Mouse (Mus musculus): ENCODE results near the gene Smarcd1.
"Not testable (repeated sequence)": the region's sequence is repeated elsewhere in the genome, so short reads cannot be mapped to it uniquely, and the experiment has no call there.

Smarcd1 gene

DNA sequence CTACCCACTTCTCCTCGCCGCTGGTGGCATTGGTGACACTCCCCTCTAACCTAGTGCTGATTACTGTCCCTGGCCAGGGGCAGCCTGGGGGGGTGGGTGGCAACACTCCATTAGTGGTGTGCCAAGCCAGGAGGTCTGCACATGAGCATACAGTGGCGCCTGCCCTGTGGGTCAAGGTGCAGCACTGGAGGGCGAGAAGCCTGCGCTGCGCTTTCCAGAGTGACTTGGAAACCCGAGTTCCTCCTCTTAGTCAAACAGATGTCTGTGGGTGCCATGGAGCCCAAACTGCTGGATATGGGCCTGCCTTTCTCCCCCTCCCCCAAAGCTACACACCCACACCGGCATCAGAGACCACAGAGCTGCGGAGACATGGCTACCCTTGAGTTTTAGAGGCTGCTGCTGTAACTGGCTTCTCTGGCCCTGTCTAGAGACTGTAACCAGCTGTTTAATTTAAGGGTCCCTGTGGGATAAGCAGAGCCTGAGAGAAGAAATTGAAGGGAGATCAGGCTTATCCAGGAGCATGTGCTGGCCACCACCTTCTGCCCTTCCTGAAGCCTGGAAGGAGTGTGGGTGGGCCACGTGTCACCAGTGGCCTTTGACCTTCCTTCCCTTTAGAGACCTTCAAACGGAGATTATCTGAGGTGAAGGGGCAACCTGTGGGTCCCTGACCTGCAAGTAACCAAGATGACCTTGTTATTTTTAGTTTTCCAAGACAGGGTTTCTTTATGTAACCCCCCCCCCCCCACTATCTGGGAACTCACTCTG, 14.2 kb downstream of the Smarcd1 start:
- DNase-seq: no peak

DNA sequence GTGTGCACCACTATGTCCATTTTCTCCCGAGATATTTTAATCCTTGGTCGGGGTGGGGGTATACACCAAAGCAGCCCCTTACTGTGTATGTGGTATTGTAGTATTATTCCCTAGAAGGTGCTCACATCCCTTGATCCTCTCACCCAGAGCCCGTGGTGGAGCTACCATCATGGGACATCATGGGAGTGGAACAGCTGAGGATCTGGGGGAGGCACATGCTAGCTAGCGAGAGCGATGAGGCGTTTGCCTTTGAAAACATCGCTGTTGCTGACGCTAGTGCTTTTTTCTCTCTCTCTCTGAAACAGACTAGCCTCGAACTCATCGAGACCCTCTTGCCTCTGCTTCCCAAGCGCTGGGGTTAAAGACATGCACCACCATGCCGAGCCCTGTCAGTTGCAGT, 14.9 kb downstream of the Smarcd1 start:
- no peak for DNase-seq

DNA sequence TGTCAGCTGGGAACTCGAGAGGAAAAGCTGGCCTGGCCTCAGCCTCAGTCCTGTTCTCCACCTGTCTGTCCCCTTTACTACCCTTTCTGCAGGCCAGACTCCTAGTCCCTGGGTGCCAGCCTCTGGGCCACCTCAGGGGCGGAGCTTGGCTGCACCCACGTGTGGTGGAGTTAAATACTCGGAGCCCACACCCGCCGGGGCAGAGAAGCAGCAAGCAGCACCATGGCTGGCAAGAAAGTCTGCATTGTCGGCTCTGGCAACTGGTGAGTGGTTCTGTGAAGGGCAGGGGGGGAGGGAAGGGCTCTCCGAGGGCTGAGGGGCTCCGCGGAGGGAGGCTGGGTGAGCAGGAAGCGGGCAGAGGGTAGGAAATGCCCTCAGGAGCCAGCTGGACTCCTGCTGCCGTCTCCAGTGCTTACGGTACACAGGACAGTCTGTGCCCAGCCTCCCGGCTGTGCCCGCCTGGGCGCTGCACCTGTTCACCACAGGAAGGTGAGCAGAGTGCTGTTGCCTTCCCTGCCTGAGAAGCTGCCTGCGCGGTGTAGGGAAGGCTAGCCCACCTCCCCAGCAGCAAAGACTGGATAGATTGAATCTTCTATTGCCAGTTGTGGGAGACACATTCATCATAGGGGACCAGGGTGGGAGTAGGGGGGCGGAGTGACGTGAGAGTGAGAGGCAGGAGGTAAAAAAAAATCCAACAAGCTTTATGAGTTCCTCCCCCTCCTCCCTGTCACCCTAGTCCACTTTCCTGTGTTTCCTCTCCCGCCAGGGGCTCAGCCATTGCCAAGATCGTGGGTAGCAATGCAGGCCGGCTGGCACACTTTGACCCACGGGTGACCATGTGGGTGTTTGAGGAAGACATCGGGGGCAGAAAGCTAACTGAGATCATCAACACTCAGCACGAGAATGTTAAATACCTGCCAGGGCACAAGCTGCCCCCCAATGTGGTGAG, 15.7 kb downstream of the Smarcd1 start, which contains the start of gene Gpd1:
TSS of gene Gpd1 (plus strand) at position 130 of the 949 bp plus-strand sequence.
- DNase-seq: peak; percentile 77

DNA sequence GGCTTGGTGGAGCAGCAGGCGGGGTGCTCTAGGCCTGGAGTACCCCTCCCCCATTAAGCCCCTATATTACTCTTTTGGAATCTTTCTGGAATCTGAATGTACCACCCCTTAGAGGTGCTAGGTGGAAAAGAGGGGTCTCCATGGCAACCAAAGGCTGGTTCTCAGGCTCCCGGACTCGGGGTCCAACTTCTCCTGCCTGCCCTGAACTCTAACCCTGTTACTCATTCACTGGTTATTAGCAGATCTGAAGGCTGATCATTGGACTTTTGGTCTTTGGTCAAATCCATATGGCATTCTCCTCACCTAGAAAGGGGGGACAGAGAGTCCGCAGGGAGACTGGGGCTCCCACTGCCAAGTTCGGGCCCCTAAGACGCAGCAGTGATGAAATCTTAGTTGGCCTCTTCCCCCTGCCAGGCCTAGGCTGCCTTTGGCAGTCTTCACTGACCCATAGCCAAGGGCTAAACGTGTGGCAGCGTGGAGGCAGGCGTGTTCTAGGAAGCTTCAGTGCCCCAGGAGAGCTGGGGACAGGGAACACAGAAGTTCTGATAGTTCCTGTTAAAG, 16.6 kb downstream of the Smarcd1 start:
- no peak for DNase-seq

DNA sequence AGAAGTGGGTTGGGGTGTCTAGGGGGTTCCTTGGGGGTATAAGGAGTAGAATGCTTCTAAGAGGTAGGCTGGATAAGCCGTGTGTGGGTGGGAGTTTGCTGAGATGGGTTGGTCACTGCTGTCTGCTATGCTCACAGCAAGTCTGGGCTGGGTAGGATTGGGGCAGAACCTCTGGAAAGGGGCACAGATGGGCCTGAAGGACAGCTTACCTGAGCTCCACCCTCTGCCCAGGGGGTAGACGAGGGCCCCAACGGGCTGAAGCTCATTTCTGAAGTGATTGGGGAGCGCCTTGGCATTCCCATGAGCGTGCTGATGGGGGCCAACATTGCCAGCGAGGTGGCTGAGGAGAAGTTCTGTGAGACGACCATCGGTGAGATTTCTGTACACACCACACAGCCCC, 17.9 kb downstream of the Smarcd1 start:
- no peak for DNase-seq

DNA sequence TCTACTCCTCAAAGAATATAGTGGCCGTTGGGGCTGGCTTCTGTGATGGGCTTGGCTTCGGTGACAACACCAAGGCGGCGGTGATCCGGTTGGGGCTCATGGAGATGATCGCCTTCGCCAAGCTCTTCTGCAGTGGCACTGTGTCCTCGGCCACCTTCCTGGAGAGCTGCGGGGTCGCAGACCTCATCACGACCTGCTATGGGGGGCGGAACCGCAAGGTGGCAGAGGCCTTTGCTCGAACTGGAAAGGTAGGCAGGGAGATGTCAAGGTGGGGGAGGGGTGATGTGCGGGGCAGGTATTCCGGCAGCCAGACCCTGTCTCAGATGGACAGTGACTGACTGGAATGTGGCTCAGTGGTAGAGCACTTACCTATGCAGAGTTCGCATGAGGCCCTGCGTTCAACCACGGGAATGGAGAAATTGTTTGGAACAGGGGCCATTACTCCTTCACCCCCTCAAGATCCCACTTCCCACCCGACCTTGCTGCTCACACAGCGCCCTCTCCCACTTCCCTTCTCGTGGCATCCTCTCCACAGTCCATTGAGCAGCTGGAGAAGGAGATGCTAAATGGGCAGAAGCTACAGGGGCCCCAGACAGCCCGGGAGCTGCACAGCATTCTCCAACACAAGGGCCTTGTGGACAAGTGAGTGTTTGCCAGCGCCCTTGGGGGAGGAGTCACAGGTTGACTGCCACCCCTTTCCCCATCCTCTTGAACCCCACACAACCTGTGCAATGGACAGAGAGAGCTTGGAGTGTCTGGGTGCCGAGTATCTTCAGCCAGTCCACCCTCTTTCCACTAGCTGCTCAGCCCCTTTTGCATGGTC, 20.2 kb downstream of the Smarcd1 start:
- DNase-seq: no peak

DNA sequence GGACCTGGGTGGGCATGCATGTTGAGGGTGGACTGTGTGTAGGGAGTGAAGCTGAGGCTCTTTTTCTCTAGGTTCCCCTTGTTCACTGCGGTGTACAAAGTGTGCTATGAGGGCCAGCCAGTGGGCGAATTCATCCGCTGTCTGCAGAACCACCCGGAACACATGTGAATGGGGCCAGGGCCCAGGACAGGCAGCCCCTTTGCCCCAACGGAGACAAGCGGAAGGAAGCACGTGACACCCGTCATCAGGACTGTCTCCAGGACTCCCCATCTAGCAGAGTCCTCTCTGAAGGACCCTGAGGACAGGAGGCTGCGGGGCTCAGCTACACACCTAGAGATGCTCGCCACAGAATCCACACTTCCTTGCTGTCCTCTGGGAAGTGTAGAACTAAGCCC, 21.2 kb downstream of the Smarcd1 start:
- DNase-seq: no peak

DNA sequence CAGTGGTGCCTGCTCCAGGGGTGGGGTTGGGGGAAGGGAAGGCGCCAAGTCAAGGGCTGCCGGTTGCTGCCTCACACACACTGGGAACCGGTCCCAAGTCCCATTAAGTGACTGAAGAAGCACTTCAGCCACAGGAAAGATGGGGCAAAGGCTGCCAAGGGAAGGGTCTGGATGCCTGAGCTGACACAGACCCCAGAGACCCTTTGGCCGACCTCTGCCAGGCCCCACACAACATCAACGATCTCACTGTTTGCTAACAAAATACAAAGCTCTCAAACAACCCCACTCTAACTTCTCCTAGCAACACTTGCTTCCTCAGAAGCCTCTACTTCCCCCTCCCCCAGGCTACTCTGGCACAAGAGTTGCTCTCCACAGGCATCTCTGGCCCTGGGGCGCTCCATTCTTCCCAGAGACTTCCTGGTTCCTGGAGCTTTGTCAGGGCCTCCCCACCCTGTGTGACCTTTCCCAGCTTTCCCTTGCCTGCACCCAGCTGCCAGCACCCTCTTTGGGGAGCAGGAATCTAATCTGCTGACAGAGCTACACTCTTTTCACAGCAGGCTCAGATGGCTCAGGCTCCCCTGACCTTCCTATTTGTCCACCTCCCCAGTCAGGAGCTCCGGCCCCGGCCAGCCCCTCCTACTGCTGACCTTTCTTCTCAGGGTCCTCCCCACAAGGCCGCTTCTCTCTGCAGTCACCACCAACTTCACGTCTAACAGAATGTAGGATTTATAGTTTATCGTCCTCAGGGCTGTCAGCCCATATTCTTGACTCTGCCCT, 21.8 kb downstream of the Smarcd1 start:
- peak; percentile 48 for DNase-seq

DNA sequence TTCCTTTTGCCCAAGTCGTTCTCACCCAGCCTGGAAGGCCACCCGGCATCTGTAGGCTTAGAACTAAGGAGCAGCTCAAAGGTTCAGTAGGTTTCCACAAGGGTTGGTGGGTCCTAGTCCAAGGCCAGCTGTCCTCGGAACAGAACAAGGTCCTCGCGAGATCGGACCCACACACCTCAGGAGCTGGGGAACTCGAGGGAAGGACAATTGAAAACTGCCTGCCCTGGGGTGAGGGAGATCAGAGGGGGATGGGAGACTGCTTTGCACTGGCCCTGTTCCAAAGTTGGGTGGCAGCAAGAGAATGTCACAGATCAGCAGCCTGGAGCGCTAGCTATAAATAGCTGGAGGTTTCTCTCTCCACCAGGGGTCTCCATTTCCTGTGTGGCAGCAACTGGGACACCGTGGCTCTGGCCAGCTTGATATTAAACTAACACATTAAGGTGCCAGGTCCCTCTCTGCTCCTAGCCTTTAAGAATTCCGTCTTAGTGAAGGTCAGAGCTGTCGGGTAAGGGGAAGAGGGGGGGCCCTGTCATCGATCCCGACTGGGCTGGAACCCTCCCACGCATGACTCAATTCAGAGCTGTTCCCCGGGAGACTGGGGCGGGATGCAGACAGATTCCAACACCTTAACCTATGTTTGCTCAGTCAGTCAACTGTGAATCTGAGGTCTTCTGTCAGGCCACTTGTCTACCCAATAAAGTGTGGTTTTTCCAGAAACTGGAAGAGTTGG, 22.5 kb downstream of the Smarcd1 start:
- DNase-seq: peak; percentile 64

DNA sequence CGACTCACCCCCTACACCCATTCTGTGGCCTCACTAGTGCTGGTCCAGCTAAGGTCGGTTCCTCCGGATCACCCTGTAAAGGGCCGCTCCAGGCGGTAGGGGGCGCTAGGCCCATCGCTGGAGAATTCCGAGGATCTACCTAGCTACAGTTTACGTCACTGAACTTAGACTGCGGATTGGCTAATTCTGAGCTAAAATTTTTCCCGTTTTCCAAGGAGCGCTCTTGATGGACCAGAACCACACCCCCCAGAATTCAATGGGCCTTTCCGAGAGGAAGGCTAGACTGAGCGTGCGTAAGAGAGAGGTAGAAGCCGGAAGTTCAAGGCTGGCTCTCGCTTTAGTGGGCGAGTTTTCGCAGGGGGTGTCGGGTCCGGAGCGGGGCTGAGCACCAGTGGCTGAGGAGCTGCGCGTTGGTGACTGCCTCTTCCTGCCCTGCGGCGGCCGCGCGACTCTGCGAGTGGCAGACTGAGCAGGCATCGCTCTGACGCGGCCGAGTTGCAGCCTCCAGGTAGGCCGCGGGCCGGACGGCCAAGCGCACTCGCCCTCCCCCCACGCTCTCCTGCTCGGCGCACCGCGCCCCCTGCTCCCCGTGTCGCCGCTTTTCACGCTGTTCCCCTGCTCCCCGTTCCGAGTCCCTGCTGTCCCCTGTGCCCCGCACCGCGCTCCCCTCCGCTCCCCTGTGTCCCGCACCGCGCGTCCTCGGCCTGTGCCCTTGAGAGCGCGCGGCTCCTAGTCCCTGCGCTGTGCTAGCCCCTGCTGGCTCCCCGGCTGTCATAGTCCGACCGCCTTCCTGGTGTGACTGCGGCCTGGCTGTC, 23.6 kb downstream of the Smarcd1 start, which contains the start of gene Cox14:
TSS of gene Cox14 (plus strand) at position 278 of the 815 bp plus-strand sequence.
- peak; percentile 92 for DNase-seq

DNA sequence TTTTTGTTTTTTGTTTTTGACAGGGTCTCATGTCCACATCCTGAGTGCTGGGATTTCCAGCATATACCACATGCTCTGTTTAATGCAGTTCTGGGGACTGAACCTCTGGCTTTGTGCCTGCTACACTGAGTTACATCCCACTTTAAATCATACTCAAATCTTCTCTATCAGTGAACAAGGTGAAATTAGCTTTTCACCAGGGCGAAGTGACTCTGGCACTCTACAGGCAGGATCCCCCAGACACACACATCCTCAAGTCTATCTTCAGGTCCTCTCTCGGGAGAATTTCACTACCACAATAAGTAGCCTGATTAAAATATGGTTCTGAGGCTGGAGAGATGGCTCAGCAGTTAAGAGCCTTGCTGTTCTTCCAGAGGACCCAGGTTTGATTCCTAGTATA, 24.6 kb downstream of the Smarcd1 start:
- DNase-seq: no peak

DNA sequence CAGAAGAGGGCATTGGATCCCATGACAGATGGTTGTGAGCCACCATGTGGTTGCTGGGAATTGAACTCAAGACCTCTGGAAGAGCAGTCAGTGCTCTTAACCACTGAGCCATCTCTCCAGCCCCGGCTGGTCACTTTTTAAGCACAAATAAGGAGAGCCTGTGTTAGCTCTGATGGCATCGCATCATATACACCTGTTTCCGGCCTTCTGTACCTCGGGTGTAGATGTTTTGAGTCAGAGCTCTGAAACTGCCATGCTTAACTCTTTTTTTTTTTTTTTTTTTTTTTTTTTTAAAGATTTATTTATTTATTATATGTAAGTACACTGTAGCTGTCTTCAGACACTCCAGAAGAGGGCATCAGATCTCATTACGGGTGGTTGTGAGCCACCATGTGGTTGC, 25.1 kb downstream of the Smarcd1 start:
- DNase-seq: not testable (repeated sequence)

DNA sequence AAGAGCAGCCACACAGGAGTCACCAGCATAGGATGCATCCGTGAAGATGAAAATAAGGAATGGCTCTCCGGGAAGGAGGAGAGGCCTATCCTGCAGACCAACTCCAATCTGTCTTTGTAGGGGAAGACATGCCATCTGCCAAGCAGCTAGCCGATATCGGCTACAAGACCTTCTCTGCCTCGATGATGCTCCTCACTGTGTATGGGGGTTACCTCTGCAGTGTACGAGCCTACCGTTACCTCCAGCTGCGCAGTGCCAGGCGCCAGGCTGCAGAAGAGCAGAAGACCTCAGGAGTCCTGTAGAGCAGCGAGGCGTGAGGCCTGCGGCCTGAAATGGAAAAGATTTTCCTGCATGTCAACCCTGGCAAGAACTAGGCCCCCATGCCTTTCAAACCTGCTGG, 25.6 kb downstream of the Smarcd1 start:
- no peak for DNase-seq

DNA sequence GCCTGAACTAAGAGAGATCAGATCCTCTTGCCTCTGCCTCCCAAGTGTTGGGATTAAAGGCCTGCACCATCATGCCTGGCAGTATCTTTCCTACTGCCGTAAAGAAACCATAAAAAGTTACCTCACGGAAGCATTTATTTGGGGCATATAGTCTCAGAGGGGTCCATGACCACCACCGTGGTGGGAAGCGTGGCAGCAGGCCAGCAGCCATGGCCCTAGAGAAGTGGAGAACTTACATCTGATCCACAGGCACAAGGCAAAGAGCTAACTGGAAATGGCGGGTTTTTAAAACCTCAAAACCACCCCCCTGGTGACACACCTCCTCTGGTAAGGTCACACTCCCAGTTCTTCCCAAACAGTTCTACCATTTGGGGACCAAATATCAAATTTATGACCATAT, 26.3 kb downstream of the Smarcd1 start:
- DNase-seq: no peak

DNA sequence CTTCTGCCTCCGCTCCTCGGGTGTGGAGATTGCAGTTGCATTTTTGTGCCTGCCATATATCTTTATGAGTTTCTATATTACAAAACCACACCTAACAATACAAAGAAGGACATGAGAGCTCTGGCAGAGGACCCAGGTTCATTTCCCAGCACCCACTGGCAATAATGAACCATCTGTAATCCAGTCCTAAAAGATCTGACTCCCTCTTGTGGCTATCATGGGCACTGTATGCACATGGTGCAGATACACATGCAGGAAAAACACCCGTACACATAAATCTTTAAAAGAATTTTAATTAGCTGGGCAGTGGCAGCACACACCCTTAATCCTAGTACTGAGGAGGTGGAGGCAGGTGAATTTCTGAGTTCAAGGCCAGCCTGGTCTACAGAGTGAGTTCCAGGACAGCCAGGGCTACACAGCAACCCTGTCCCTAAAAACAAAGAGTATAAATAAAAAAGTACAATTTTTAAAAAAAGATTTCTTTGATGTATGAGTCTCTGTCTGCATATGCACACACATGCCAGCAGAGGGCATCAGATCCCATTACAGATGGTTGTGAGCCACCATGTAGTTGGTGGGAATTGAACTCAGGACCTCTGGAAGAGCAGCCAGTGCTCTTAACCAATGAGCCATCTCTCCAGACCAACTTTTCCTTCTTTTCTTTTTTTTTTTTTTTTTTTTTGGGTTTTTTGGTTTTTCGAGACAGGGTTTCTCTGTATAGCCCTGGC, 27.3 kb downstream of the Smarcd1 start:
- no peak for DNase-seq

DNA sequence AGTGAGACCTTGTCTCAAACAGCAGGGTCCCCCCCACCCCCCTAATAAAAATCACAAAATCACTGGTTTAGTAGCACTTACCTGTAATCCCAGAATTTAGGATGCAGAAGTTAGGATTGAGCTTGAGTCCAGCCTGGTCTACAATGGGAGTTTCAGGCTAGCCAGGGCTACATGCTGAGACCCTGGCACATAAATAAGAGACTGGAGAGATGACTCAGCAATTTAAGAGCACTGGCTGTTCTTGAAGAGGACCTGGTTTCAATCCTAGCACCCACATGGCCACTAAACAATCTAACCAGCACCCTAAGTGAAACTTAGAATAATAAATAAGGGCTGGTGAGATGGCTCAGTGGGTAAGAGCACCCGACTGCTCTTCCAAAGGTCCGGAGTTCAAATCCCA, 29.2 kb downstream of the Smarcd1 start:
- no peak for DNase-seq

DNA sequence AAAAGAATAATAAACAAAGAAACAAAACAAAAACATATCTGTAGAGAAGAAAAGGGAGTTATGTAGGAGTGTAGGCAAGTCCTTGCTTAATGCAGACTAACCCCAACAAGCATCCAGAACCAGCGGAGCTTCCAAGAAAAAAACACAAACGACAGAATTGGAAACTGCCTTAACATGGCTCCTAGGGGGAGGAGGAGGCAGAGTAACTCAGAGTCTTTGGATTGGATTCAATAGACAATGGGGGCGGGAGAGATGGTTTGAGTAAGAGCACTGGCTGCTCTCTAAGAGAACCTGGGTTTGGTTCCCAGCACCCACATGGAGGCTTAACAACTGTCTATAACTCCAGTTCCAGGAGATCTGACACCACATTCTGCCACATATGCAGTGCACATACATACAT, 29.7 kb downstream of the Smarcd1 start:
- DNase-seq: no peak

DNA sequence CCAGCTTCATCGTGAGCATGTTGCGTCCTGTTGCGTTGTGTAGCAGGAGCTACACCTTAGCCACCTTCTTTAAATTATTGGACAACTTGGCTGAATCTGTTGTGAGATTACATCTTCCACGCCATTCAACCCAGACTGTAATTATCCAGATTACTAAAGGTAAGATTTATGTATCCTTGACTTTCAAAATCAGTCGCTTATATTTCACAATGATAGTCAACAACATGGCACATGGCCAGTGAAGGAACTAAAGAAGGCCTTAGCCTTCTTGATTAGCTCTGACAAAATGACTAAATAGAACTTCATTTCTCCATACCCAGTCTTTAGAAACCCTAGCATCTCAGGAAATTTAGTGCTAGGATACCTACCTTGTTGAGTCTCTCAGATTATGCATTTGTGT, 31.3 kb downstream of the Smarcd1 start:
- DNase-seq: no peak

DNA sequence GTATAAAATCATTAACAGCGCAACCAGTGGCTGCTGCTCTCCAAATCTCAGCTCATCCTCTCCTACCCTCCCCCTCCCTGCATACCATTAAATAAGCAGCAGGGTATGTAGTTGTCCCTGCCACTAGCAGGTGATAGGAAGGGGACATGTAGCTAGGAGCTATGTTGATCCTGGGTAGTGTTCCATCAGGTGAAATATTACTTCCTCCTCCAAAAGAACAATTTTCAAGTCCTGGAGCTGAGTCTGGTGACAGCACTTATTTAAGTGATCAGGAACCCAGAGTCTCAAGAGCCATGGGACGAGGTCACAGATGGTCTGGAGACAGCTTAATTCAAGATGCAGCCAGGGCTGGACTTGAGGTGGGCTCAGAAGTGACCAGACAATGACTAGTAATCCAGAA, 33.7 kb downstream of the Smarcd1 start:
- DNase-seq: peak; percentile 100

All from right cerebral cortex, postnatal 25 days (tissue).